Mouse (Mus musculus) liver, embryonic 11.5 days (tissue): Measurements from ENCODE around the gene Abhd17c. TPM values are rescaled to one million over a fixed set of nuclear protein-coding genes. Genes with fewer than 3 reads are reported as not detected.

Experiments used
- ATAC-seq: fragments of 200-750 bp; cut with Nextera tagmentation; replicated peaks from 2 replicates; pipeline ENCODE4 v1.8.0; 2017; ENCODE audit warnings: moderate number of reproducible peaks, mild to moderate bottlenecking, moderate TSS enrichment, moderate library complexity; ENCODE audit not compliant: low FRiP score
- DNase-seq: peaks from one replicate; pipeline ENCODE4 v3.0.0-alpha.2; 2017; ENCODE audit warnings: low spot score
- H3K27ac ChIP-seq: fragments of 300-500 bp; sonication (generic); 2 replicates; pipeline ENCODE4 v1.5.1; 2014; ENCODE audit warnings: mild to moderate bottlenecking, low read depth, low read length, control low read depth
- H3K27me3 ChIP-seq: fragments of 300-500 bp; sonication (generic); replicated peaks from 2 replicates; pipeline ENCODE4 v1.6.1; 2014; ENCODE audit warnings: low read length, mixed read lengths; ENCODE audit not compliant: control insufficient read depth, insufficient read depth
- H3K36me3 ChIP-seq: fragments of 300-500 bp; sonication (generic); 2 replicates; pipeline ENCODE4 v1.6.1; 2014; ENCODE audit warnings: mild to moderate bottlenecking, low read length, moderate library complexity, mixed read lengths; ENCODE audit not compliant: control insufficient read depth, insufficient read depth
- H3K4me1 ChIP-seq: fragments of 300-500 bp; sonication (generic); replicated peaks from 2 replicates; pipeline ENCODE4 v1.6.1; 2014; ENCODE audit warnings: low read length, mixed read lengths; ENCODE audit not compliant: control insufficient read depth, insufficient read depth
- H3K4me2 ChIP-seq: fragments of 300-500 bp; sonication (generic); 2 replicates; pipeline ENCODE4 v1.6.1; 2014; ENCODE audit warnings: mild to moderate bottlenecking, control low read depth, moderate library complexity
- H3K4me3 ChIP-seq: fragments of 300-500 bp; sonication (generic); 2 replicates; pipeline ENCODE4 v1.5.1; 2014; ENCODE audit warnings: low read depth, low read length, control low read depth
- H3K9ac ChIP-seq: fragments of 300-500 bp; sonication (generic); 2 replicates; pipeline ENCODE4 v1.6.1; 2014; ENCODE audit warnings: low read depth, low read length, control low read depth
- H3K9me3 ChIP-seq: fragments of 300-500 bp; sonication (generic); 2 replicates; pipeline ENCODE4 v1.6.1; 2016; ENCODE audit warnings: low read length, inconsistent platforms, mixed read lengths; ENCODE audit not compliant: control insufficient read depth
- WGBS: fragments of 180-500 bp; shearing (Covaris S2); extraction: QIAGEN DNeasy Blood & Tissue Kit; methylation state at CpG from one replicate; pipeline ENCODE4 v1.1.7; 2014; 5-methylcytosine and 5-hydroxymethylcytosine counted together
- polyA plus RNA-seq: library from polyadenylated mRNA; unstranded; fragments of >200 nt; fragmentation: Nextera tagmentation; extraction: Ambion mirVana; gene quantifications from 2 replicates; pipeline ENCODE4 v1.2.1, GENCODE M21; 2014

Gene Abhd17c
- polyA plus RNA-seq, 1 experiment from 2014 or later, result 41.3 TPM

- no peak overlapping the region for H3K9ac ChIP-seq
- no peaks in the 10 kb centered on the region for H3K36me3 ChIP-seq
- H3K27ac ChIP-seq, result no peak overlapping the region
- H3K4me3 ChIP-seq, result no peak overlapping the region
- no peak overlapping the region for H3K4me2 ChIP-seq
- no peaks in the 10 kb centered on the region for H3K9me3 ChIP-seq
- DNase-seq (no peak), ATAC-seq (no peak)
- 59% methylated on average over 3 of the region's 3 CpGs for WGBS
- no peaks in the 10 kb centered on the region for H3K4me1 ChIP-seq
- peaks cover 34% of the 10 kb centered on the region for H3K27me3 ChIP-seq
Measured at GRCm38 (mm10) chr7:84088191-84088590, 63.5 kb downstream of the Abhd17c start.

GRCm38 (mm10) chr7:84086039-84086829 is 65.5 kb downstream of the Abhd17c start, which contains the start of gene Cemip:
Gene Cemip, minus strand, starts transcription at chr7:84086502.
- Histone ChIP-seq H3K27me3 (peaks cover 34% of the 10 kb centered on the region), H3K9ac (no peak within 1 kb of the TSS), H3K4me3 (peak within 1 kb of the TSS; percentile 28), H3K4me1 (no peaks in the 10 kb centered on the region), H3K27ac (no peak within 1 kb of the TSS), H3K36me3 (no peaks in the 10 kb centered on the region), H3K4me2 (peak within 1 kb of the TSS; percentile 56), H3K9me3 (no peaks in the 10 kb centered on the region)
- DNase-seq (peak; percentile 76), ATAC-seq (peak; percentile 52)
- WGBS, result 1% methylated on average over 54 of the region's 54 CpGs

- Histone ChIP-seq H3K4me2 (peak overlapping the region; percentile 29), H3K9ac (no peak overlapping the region), H3K4me3 (peak overlapping the region; percentile 28; the same call in 1 of the 2 replicates), H3K36me3 (no peaks in the 10 kb centered on the region), H3K27me3 (peaks cover 34% of the 10 kb centered on the region), H3K4me1 (no peaks in the 10 kb centered on the region), H3K9me3 (no peaks in the 10 kb centered on the region), H3K27ac (no peak overlapping the region)
- DNase-seq, result peak; percentile 71
- WGBS, result 7% methylated on average over 39 of the region's 39 CpGs
- no peak for ATAC-seq
Measured at GRCm38 (mm10) chr7:84085049-84085945, 66.4 kb downstream of the Abhd17c start.

GRCm38 (mm10) chr7:84077257-84078013 is 74.3 kb downstream of the Abhd17c start:
- H3K27ac ChIP-seq, result no peak overlapping the region
- no peak overlapping the region for H3K4me2 ChIP-seq
- DNase-seq, result no peak
- no peaks in the 10 kb centered on the region for H3K36me3 ChIP-seq
- ATAC-seq, result no peak
- no peak overlapping the region for H3K9ac ChIP-seq
- no peak overlapping the region for H3K4me3 ChIP-seq
- no peaks in the 10 kb centered on the region for H3K4me1 ChIP-seq
- H3K9me3 ChIP-seq, result no peaks in the 10 kb centered on the region
- H3K27me3 ChIP-seq, result no peaks in the 10 kb centered on the region
- 71% methylated on average over 7 of the region's 7 CpGs for WGBS

GRCm38 (mm10) chr7:84074266-84074665 is 77.4 kb downstream of the Abhd17c start:
- 46% methylated on average over 8 of the region's 8 CpGs for WGBS
- ATAC-seq, result no peak
- H3K4me1 ChIP-seq, result no peaks in the 10 kb centered on the region

GRCm38 (mm10) chr7:84073856-84074255 is 77.8 kb downstream of the Abhd17c start:
- Histone ChIP-seq H3K36me3 (no peaks in the 10 kb centered on the region), H3K9ac (no peak overlapping the region), H3K4me3 (no peak overlapping the region), H3K9me3 (no peaks in the 10 kb centered on the region), H3K4me1 (no peaks in the 10 kb centered on the region), H3K4me2 (no peak overlapping the region), H3K27ac (no peak overlapping the region), H3K27me3 (no peaks in the 10 kb centered on the region)
- DNase-seq (no peak), ATAC-seq (no peak)
- WGBS, result 73% methylated on average over 3 of the region's 3 CpGs

More at GRCm38 (mm10) chr7:84074266-84074665, 77.4 kb downstream of the Abhd17c start:
- Histone ChIP-seq H3K9ac (no peak overlapping the region), H3K4me3 (no peak overlapping the region), H3K36me3 (no peaks in the 10 kb centered on the region), H3K27ac (no peak overlapping the region), H3K27me3 (no peaks in the 10 kb centered on the region), H3K9me3 (no peaks in the 10 kb centered on the region), H3K4me2 (no peak overlapping the region)
- DNase-seq, result no peak

GRCm38 (mm10) chr7:84068931-84069330 is 82.8 kb downstream of the Abhd17c start:
- no peak overlapping the region for H3K4me2 ChIP-seq
- H3K9ac ChIP-seq, result no peak overlapping the region
- DNase-seq (no peak), ATAC-seq (no peak)
- no peaks in the 10 kb centered on the region for H3K27me3 ChIP-seq
- H3K4me1 ChIP-seq, result no peaks in the 10 kb centered on the region
- H3K4me3 ChIP-seq, result no peak overlapping the region
- no peaks in the 10 kb centered on the region for H3K9me3 ChIP-seq
- no peaks in the 10 kb centered on the region for H3K36me3 ChIP-seq
- H3K27ac ChIP-seq, result no peak overlapping the region
- WGBS, result 78% methylated on average over 5 of the region's 5 CpGs

- no peak overlapping the region for H3K4me3 ChIP-seq
- no peak overlapping the region for H3K27ac ChIP-seq
- H3K9ac ChIP-seq, result no peak overlapping the region
- no peaks in the 10 kb centered on the region for H3K4me1 ChIP-seq
- no peaks in the 10 kb centered on the region for H3K27me3 ChIP-seq
- WGBS, result 91% methylated on average over 7 of the region's 7 CpGs
- no peak overlapping the region for H3K4me2 ChIP-seq
- DNase-seq, result no peak
- no peaks in the 10 kb centered on the region for H3K9me3 ChIP-seq
- no peaks in the 10 kb centered on the region for H3K36me3 ChIP-seq
- ATAC-seq, result no peak
Measured at GRCm38 (mm10) chr7:84059799-84060198, 91.9 kb downstream of the Abhd17c start.
